Mouse (Mus musculus): Measurements from ENCODE around the gene Tgtp2. TPM values are rescaled to one million over a fixed set of nuclear protein-coding genes. Genes with fewer than 3 reads are reported as not detected.

Gene Tgtp2
- total RNA-seq, 1 experiment = not detected

GRCm38 (mm10) chr11:49084385-49084784, 20.4 kb upstream of the Tgtp2 start:
- in situ Hi-C loops (cut with MboI; ENCODE audit: low sequenced_read_pairs in 2 of 2, unreplicated experiment in 2 of 2) = no loop called here
- Histone ChIP-seq H3K4me1 (ENCODE audit: control insufficient read depth in 2 of 2, insufficient read depth in 2 of 2, low read length in 2 of 2, poor library complexity in 1 of 2) (peaks cover 0 to 3% of the 10 kb centered on the region in 2 experiments; a peak in 1 of 4 replicates), H3K27ac (ENCODE audit: insufficient read depth, low read depth, low read length, poor library complexity, severe bottlenecking) (no peak overlapping the region), H3K36me3 (ENCODE audit: control insufficient read depth, insufficient read depth, low read length, poor library complexity, severe bottlenecking) (no peaks in the 10 kb centered on the region), H3K4me3 (ENCODE audit: insufficient read depth in 1 of 2, low read depth in 1 of 2, low read length in 2 of 2, poor library complexity in 1 of 2, severe bottlenecking in 1 of 2) (no peak overlapping the region), H3K9me3 (ENCODE audit: control insufficient read depth, insufficient read depth, low read depth, low read length) (no peaks in the 10 kb centered on the region), H3K9ac (ENCODE audit: insufficient read depth, low read depth, low read length, poor library complexity, severe bottlenecking) (no peak overlapping the region)
- no peak for DNase-seq (ENCODE audit: low read depth, low spot score)
- TF ChIP-seq MAFK (IDR thresholded peaks at IDR 0.05; ENCODE audit: insufficient read depth, low read depth, low read length) (no peak), CHD2 (IDR thresholded peaks at IDR 0.05; ENCODE audit: low read depth, low read length) (no peak), ZC3H11A (IDR thresholded peaks at IDR 0.05; ENCODE audit: borderline replicate concordance, low read depth, low read length) (no peak), ZNF384 (IDR thresholded peaks at IDR 0.05; ENCODE audit: low read depth, low read length) (no peak), HCFC1 (IDR thresholded peaks at IDR 0.05; ENCODE audit: borderline replicate concordance, insufficient read depth, low read length) (no peak)

DNA sequence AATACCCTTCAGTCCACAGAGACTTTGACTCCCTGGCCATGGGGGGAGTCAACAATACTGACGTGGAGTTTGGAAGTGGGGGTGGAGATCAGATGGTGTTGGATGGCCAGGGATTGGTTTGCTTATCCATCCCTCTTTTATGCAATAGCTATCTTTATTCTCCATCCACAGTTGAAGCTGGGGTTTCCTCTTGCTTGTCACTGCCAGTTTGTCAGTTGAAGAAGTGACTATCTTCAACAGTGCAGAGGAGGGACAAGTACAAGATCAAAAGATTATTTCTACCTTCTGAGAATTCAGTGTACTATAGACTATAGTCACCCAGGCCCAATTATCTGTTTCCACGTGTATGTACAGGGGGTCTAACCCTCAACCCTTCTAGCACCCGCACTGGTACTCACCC, 19.8 kb upstream of the Tgtp2 start:
- in situ Hi-C loops (cut with MboI; ENCODE audit: low sequenced_read_pairs in 2 of 2, unreplicated experiment in 2 of 2) = no loop called here
- H3K9ac ChIP-seq (ENCODE audit: insufficient read depth, low read depth, low read length, poor library complexity, severe bottlenecking) = no peak overlapping the region
- DNase-seq (ENCODE audit: low read depth, low spot score) = no peak
- peaks cover 0 to 3% of the 10 kb centered on the region in 2 experiments; a peak in 1 of 4 replicates for H3K4me1 ChIP-seq (ENCODE audit: control insufficient read depth in 2 of 2, insufficient read depth in 2 of 2, low read length in 2 of 2, poor library complexity in 1 of 2)
- H3K36me3 ChIP-seq (ENCODE audit: control insufficient read depth, insufficient read depth, low read length, poor library complexity, severe bottlenecking) = no peaks in the 10 kb centered on the region
- no peak overlapping the region for H3K27ac ChIP-seq (ENCODE audit: insufficient read depth, low read depth, low read length, poor library complexity, severe bottlenecking)
- no peak overlapping the region for H3K4me3 ChIP-seq (ENCODE audit: insufficient read depth in 1 of 2, low read depth in 1 of 2, low read length in 2 of 2, poor library complexity in 1 of 2, severe bottlenecking in 1 of 2)
- no peaks in the 10 kb centered on the region for H3K9me3 ChIP-seq (ENCODE audit: control insufficient read depth, insufficient read depth, low read depth, low read length)
- TF ChIP-seq ZNF384 (IDR thresholded peaks at IDR 0.05; ENCODE audit: low read depth, low read length) = no peak
- no peak for TF ChIP-seq ZC3H11A (IDR thresholded peaks at IDR 0.05; ENCODE audit: borderline replicate concordance, low read depth, low read length)

- H3K36me3 ChIP-seq (ENCODE audit: control insufficient read depth, insufficient read depth, low read length, poor library complexity, severe bottlenecking) = no peaks in the 10 kb centered on the region
- H3K27ac ChIP-seq (ENCODE audit: insufficient read depth, low read depth, low read length, poor library complexity, severe bottlenecking) = no peak overlapping the region
- H3K9me3 ChIP-seq (ENCODE audit: control insufficient read depth, insufficient read depth, low read depth, low read length) = no peaks in the 10 kb centered on the region
- TF ChIP-seq MAFK (IDR thresholded peaks at IDR 0.05; ENCODE audit: insufficient read depth, low read depth, low read length) = no peak
- no peak for TF ChIP-seq CHD2 (IDR thresholded peaks at IDR 0.05; ENCODE audit: low read depth, low read length)
- no peak for TF ChIP-seq ZNF384 (IDR thresholded peaks at IDR 0.05; ENCODE audit: low read depth, low read length)
- no peak for TF ChIP-seq ZC3H11A (IDR thresholded peaks at IDR 0.05; ENCODE audit: borderline replicate concordance, low read depth, low read length)
- TF ChIP-seq HCFC1 (IDR thresholded peaks at IDR 0.05; ENCODE audit: borderline replicate concordance, insufficient read depth, low read length) = no peak
- no peak overlapping the region for H3K9ac ChIP-seq (ENCODE audit: insufficient read depth, low read depth, low read length, poor library complexity, severe bottlenecking)
- no peak overlapping the region for H3K4me3 ChIP-seq (ENCODE audit: insufficient read depth in 1 of 2, low read depth in 1 of 2, low read length in 2 of 2, poor library complexity in 1 of 2, severe bottlenecking in 1 of 2)
- H3K4me1 ChIP-seq (ENCODE audit: control insufficient read depth in 2 of 2, insufficient read depth in 2 of 2, low read length in 2 of 2, poor library complexity in 1 of 2) = peaks cover 0 to 3% of the 10 kb centered on the region in 2 experiments; a peak in 1 of 4 replicates
- in situ Hi-C loops (cut with MboI; ENCODE audit: low sequenced_read_pairs in 2 of 2, unreplicated experiment in 2 of 2) = no loop called here
- DNase-seq (ENCODE audit: low read depth, low spot score) = no peak
Measured at GRCm38 (mm10) chr11:49083146-49083545, 19.1 kb upstream of the Tgtp2 start.

- DNase-seq (ENCODE audit: low read depth, low spot score) = no peak
- Histone ChIP-seq H3K36me3 (ENCODE audit: control insufficient read depth, insufficient read depth, low read length, poor library complexity, severe bottlenecking) (no peaks in the 10 kb centered on the region), H3K9ac (ENCODE audit: insufficient read depth, low read depth, low read length, poor library complexity, severe bottlenecking) (no peak overlapping the region), H3K4me1 (ENCODE audit: control insufficient read depth in 2 of 2, insufficient read depth in 2 of 2, low read length in 2 of 2, poor library complexity in 1 of 2) (no peaks in the 10 kb centered on the region), H3K27ac (ENCODE audit: insufficient read depth, low read depth, low read length, poor library complexity, severe bottlenecking) (no peak overlapping the region), H3K4me3 (ENCODE audit: insufficient read depth in 1 of 2, low read depth in 1 of 2, low read length in 2 of 2, poor library complexity in 1 of 2, severe bottlenecking in 1 of 2) (no peak overlapping the region), H3K9me3 (ENCODE audit: control insufficient read depth, insufficient read depth, low read depth, low read length) (no peaks in the 10 kb centered on the region)
- TF ChIP-seq ZNF384 (IDR thresholded peaks at IDR 0.05; ENCODE audit: low read depth, low read length) = no peak
- TF ChIP-seq MAFK (IDR thresholded peaks at IDR 0.05; ENCODE audit: insufficient read depth, low read depth, low read length) = no peak
- no peak for TF ChIP-seq ZC3H11A (IDR thresholded peaks at IDR 0.05; ENCODE audit: borderline replicate concordance, low read depth, low read length)
- no peak for TF ChIP-seq CHD2 (IDR thresholded peaks at IDR 0.05; ENCODE audit: low read depth, low read length)
- no peak for TF ChIP-seq HCFC1 (IDR thresholded peaks at IDR 0.05; ENCODE audit: borderline replicate concordance, insufficient read depth, low read length)
- in situ Hi-C loops (cut with MboI; ENCODE audit: low sequenced_read_pairs in 2 of 2, unreplicated experiment in 2 of 2) = no loop called here
Measured at GRCm38 (mm10) chr11:49081886-49082285, 17.9 kb upstream of the Tgtp2 start.

- Histone ChIP-seq H3K9me3 (ENCODE audit: control insufficient read depth, insufficient read depth, low read depth, low read length) (no peaks in the 10 kb centered on the region), H3K4me3 (ENCODE audit: insufficient read depth in 1 of 2, low read depth in 1 of 2, low read length in 2 of 2, poor library complexity in 1 of 2, severe bottlenecking in 1 of 2) (no peak overlapping the region), H3K27ac (ENCODE audit: insufficient read depth, low read depth, low read length, poor library complexity, severe bottlenecking) (no peak overlapping the region), H3K9ac (ENCODE audit: insufficient read depth, low read depth, low read length, poor library complexity, severe bottlenecking) (no peak overlapping the region), H3K4me1 (ENCODE audit: control insufficient read depth in 2 of 2, insufficient read depth in 2 of 2, low read length in 2 of 2, poor library complexity in 1 of 2) (no peaks in the 10 kb centered on the region), H3K36me3 (ENCODE audit: control insufficient read depth, insufficient read depth, low read length, poor library complexity, severe bottlenecking) (no peaks in the 10 kb centered on the region)
- TF ChIP-seq HCFC1 (IDR thresholded peaks at IDR 0.05; ENCODE audit: borderline replicate concordance, insufficient read depth, low read length) (no peak), CHD2 (IDR thresholded peaks at IDR 0.05; ENCODE audit: low read depth, low read length) (no peak), MAFK (IDR thresholded peaks at IDR 0.05; ENCODE audit: insufficient read depth, low read depth, low read length) (no peak), ZC3H11A (IDR thresholded peaks at IDR 0.05; ENCODE audit: borderline replicate concordance, low read depth, low read length) (no peak), ZNF384 (IDR thresholded peaks at IDR 0.05; ENCODE audit: low read depth, low read length) (no peak)
- no peak for DNase-seq (ENCODE audit: low read depth, low spot score)
- in situ Hi-C loops (cut with MboI; ENCODE audit: low sequenced_read_pairs in 2 of 2, unreplicated experiment in 2 of 2) = no loop called here
Measured at GRCm38 (mm10) chr11:49081356-49081755, 17.4 kb upstream of the Tgtp2 start.
